Mouse (Mus musculus) heart, adult 2 months (tissue): Measurements from ENCODE around the gene Plod2.

Source experiments
- EP300 ChIP-seq: fragments of 200-500 bp; IDR thresholded peaks from 2 replicates; pipeline ENCODE4 v1.6.1; 2011; ENCODE audit warnings: low read depth, low read length, control low read depth; ENCODE audit not compliant: insufficient read depth
- POLR2A ChIP-seq: fragments of 200-500 bp; IDR thresholded peaks from 2 replicates; pipeline ENCODE4 v1.6.1; 2011; ENCODE audit warnings: mild to moderate bottlenecking, low read depth, low read length, control low read depth; ENCODE audit not compliant: insufficient read depth

DNA sequence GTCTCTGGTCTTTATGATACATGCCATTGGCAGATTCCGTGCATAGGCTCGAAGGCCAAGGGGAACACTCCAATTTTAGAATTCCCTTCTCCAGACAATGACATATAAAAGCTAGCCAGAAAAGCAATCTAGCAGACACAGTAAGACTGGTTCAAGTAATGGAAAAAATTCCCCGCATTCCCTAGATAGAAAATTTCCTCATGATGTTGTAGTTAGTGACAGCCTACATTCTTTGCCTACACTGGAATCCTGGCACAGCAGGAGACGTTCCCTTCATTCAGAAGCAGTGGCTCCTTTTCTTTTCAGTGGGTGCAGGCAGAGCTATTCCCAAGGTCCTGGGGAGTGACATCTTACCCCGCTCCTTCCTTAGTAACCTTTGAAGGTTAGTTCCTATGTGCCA lies 41.9 kb downstream of the Plod2 start:
- TF ChIP-seq EP300 = no peak
- no peak for TF ChIP-seq POLR2A
